Mouse (Mus musculus) bone marrow macrophage, adult 2 months (primary cell): Measurements from ENCODE around the gene Bmp10.

Experiments
- CTCF ChIP-seq: IDR thresholded peaks from 2 replicates; pipeline ENCODE4 v1.5.1; 2012; ENCODE audit warnings: low read depth, mild to moderate bottlenecking, low read length, moderate library complexity
- POLR2A ChIP-seq: IDR thresholded peaks from 2 replicates; pipeline ENCODE4 v1.6.1; 2012; ENCODE audit warnings: mild to moderate bottlenecking, low read depth, low read length, borderline replicate concordance

GRCm38 (mm10) chr6:87424037-87424816, 4.6 kb upstream of the Bmp10 start:
- TF ChIP-seq POLR2A (no peak), CTCF (no peak)
